Mouse (Mus musculus) brown adipose tissue, adult 24 weeks (tissue): ENCODE data around the gene Mut. TPM values are rescaled to one million over a fixed set of nuclear protein-coding genes. Genes with fewer than 3 reads are reported as not detected.

Experiments used
- H3K27ac ChIP-seq: fragments of 200-500 bp; replicated peaks from 2 replicates; pipeline ENCODE4 v1.5.1; 2012; ENCODE audit warnings: low read depth, mild to moderate bottlenecking, low read length
- H3K4me1 ChIP-seq: fragments of 200-500 bp; 2 replicates; pipeline ENCODE4 v1.6.1; 2012; ENCODE audit warnings: low read length, mixed read lengths; ENCODE audit not compliant: control insufficient read depth, insufficient read depth, insufficient read length
- H3K4me3 ChIP-seq: fragments of 200-500 bp; 2 replicates; pipeline ENCODE4 v1.5.1; 2012; ENCODE audit warnings: low read depth, mild to moderate bottlenecking, low read length, moderate library complexity; ENCODE audit not compliant: insufficient read depth
- polyA plus RNA-seq: library from polyadenylated mRNA; stranded (reverse); fragments of >200 nt; gene quantifications from 2 replicates; pipeline ENCODE4 v1.2.4, GENCODE M21; 2012; ENCODE audit not compliant: missing spikeins, insufficient read depth, insufficient read length

Mut gene
- 160 and 162 TPM in 2 replicates for polyA plus RNA-seq

DNA sequence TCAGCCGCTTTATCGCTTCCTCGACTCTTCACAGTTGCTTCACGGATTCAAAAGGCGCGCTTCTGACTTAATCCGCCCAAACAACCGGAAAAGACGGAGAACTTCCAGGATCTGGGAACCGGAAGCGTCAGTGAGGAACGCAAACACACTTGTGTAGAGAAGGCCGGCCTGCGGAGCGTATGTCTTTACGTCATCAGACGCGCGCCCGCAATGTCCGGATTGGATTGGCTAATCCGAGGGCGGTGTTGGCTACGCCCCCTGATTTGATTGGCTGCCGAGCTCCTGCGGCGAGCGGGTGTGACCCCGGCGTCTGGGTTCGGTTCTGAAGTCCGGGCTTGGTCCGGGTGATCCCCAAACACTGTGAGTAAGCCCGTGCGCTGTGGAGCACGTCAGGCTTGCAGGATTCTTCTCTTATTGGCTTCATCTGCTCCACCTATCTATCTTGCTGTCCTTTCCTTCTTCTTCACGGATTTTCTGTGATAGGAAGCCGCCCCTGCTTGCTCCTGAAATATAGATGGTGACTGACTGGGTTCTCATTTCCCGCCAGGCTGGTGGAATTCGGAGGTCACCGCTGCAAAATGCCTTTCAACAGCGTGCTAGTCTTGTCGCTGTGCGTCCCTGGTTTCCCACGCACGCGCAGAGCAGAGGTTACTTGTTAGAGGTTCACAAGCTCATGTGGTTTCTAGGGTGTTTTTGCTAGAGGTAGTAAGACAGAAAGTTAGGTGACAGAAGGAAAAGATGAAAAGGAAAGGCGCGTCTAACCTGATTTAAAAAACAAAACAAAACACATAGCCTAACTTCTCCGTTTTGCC lies at the start of gene Mut, which contains the start of gene Cenpq:
Mut (plus strand) TSS at position 266 of the 812 bp plus-strand sequence.
Cenpq (minus strand) TSS at position 628 of the 812 bp plus-strand sequence.
- Histone ChIP-seq H3K4me1 (no peaks in the 10 kb centered on the region), H3K4me3 (peak within 1 kb of the TSS; percentile 86), H3K27ac (peak within 1 kb of the TSS; percentile 81)

DNA sequence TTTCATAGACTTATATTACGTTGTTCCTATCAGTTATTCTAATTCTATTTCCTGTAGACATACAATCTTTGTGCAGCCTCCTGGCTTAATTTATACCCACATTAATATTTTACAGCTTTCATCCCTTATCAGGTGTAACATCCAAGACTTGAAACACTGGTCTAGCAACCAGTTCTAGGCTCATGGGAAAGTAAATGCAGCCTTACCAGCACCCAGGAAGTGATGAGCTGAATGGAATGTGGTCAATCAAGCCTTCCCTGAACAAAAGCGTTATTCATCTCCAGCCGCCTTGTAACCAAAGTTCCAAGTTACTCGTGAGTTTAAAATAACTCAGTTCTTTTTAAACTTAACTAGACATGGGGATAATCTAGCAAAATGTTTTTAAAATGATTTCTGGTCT lies 49.3 kb upstream of the Mut start:
- no peaks in the 10 kb centered on the region for H3K4me1 ChIP-seq
- no peak overlapping the region for H3K4me3 ChIP-seq
- no peak overlapping the region for H3K27ac ChIP-seq

DNA sequence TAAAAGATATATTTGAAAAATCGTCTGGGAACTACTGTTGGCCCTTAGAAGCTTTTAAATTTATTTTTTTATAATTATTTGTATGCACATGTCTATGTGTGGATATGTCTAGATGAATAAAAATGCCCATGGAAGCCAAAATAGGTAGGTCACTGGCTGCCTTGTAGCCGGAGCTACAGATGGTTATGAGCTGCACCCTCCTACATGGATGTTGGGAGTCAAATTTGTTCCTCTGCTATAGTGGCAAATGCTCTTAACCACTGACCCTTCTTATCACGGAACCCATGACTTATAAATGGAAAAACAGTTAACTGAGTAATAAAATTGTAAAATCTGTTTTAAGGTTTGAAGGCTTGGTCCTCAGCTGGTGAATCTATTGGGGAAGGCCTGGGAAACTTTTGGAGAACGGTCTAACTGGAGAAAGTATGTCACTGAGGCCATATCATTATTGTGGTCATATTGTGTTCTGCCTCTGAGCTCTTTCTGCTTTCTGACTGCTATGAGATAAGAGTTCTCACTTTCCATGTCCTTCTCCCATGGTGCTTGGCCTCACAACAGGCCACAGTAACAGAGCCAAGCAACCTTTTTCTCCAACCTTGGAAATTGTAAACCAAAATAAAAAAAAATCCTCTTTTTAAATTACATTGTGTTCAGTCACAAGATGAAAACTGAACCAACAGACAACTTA lies 46.5 kb upstream of the Mut start:
- no peak overlapping the region for H3K4me3 ChIP-seq
- no peaks in the 10 kb centered on the region for H3K4me1 ChIP-seq
- no peak overlapping the region for H3K27ac ChIP-seq

DNA sequence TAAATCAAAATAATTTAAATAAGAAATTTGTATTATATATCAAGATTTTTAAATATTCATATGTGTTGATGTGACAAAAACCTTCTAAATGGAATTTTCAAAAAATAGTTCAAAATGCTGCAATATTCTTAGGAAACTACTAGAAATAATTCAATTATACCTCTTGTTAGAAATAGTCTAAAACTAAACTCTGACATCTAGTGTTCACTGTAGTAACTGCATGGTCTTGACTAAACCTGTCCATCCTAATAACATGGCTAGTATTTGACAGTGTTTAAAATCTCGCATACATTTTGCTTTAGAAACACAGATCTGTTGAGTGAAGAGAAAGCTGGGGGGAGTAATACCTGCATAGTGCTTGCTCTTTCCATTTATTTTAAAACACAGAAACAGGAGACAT lies 37.6 kb upstream of the Mut start:
- H3K4me3 ChIP-seq = no peak overlapping the region
- no peaks in the 10 kb centered on the region for H3K4me1 ChIP-seq
- H3K27ac ChIP-seq = no peak overlapping the region

DNA sequence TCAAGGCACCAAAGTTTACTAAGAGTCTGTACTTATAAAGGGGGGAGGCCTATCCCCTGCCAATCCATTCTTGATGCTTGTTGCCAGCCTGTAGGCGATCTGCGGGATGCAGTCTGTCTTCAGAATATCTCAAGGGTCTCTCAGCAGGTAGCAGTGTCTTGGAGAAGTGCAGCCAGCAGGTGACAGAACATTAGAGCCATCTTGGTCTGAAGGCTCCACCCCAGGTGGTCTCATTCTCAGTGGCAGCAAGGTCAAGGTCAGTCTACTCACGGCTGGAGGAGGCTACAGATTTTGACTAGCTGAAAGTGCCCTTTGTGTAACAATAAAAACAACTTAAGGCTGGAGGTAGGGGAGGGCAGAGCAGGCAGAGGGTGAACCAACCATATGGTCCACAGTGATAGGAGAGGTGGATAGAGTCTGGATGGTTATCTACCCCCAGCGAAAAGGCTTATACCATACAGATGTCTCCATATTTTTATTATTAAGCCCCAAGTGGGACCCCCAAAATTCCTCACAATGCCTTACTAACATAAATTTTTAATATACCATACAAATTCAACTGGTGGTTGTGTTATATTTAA lies 34.6 kb upstream of the Mut start:
- Histone ChIP-seq H3K4me1 (peaks cover 2% of the 10 kb centered on the region; the same call in 1 of the 2 replicates), H3K27ac (no peak overlapping the region), H3K4me3 (no peak overlapping the region)

DNA sequence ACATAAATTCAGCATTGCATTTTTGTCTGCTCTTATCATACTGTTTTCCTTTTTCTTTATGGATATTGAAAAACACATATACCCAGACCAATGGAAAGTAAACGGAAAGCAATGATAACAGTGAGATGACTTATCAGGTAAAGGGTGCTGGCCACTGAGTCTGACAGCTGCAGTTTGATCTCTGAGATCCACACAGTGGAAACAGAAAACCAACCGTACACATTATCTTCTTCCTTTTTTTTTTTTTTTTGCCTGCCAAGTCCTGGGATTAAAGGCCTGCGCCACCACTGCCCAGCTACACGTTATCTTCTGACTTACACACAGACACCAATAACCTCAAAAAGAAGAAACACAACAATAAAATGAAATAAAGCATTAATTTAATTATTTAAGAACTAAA lies 31.1 kb upstream of the Mut start:
- Histone ChIP-seq H3K4me3 (no peak overlapping the region), H3K27ac (no peak overlapping the region), H3K4me1 (peaks cover 2% of the 10 kb centered on the region; the same call in 1 of the 2 replicates)

DNA sequence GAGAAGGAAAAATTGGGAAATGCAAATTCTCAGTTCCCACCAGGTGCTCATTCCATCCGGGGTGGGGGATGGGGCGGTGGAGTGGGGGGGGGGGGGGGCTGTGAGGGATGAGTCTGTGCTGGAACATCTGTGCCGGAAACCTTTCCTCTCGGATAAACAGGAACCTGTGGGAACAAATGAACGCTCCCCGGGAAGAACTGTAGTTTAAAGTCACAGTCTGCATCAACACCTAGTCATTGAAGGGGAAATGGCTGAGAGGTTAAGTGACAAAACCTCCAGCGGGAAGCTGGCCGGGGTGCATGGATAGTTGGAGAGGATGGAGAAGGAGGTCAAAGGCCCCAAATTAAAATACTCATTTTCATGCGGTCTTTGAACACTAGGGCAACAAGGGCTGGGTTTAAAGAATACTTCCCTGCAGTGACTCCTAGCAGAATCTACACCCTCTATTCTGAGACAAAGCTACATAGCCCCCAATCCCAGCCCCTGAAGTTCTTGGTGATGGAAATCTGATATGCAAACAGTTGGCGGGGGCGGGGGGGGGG lies 30.4 kb upstream of the Mut start:
- no peak overlapping the region for H3K4me3 ChIP-seq
- H3K4me1 ChIP-seq = peaks cover 2% of the 10 kb centered on the region; the same call in 1 of the 2 replicates
- H3K27ac ChIP-seq = no peak overlapping the region

DNA sequence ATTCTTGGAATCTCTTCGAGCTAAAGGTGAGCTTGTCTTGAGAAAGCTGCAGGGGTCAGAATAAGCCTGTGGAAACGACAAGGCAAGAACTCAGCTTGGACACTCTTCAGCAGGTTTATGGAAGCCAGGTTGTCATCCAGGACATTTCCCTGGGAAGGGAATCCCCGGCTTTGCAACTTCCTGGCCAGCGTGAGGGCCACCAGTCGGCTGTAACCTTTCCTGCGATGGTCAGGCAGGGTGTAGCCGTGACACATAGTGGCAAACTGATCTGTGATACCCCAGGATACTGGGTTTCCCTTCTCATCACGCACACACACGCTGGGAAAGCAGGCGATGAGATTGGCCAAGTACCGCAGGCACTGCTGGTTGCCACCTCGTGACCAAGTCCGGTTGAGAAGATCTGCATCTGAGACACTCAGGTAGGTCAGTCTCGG lies 29.7 kb upstream of the Mut start:
- Histone ChIP-seq H3K27ac (peak overlapping the region; percentile 69), H3K4me3 (peak overlapping the region; percentile 42), H3K4me1 (peaks cover 2% of the 10 kb centered on the region; the same call in 1 of the 2 replicates)

DNA sequence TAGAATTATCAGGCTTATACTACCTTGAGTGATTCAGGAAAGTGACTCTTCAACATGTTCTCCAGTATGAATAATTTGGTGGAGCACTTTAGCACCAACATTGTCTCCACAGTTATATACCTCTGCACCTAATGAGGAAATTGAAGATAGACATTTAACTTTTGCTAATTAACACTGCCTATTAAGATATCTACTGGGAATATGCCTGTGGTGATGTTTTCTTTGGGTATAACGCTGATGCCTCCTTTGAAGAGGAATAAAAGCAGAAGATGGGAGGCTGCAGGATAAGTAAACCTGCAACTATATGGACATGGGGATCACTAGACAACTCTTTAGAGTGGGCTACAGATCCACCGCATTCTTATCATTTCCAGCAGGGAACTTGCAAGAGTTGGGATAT lies 20.2 kb upstream of the Mut start, which contains the start of gene Glyatl3:
Glyatl3 (minus strand) TSS at position 101 of the 400 bp plus-strand sequence.
- H3K27ac ChIP-seq = no peak within 1 kb of the TSS
- H3K4me3 ChIP-seq = no peak within 1 kb of the TSS
- no peaks in the 10 kb centered on the region for H3K4me1 ChIP-seq

DNA sequence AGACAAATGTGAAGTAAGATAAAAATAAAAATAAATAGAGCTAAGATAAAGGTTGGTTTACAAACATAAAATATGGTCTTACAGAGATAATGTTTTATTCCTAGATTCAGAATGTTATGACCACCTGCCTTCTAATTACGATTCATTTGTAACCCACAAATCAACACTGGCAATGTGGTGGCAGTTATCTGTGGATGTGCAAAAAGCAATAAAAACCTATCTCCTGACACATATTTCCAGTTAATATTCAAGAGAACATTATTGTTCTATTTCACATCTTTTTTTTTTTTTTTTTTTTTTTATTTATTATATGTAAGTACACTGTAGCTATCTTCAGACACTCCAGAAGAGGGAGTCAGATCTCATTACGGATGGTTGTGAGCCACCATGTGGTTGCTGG lies 19.0 kb upstream of the Mut start:
- Histone ChIP-seq H3K27ac (no peak overlapping the region), H3K4me3 (no peak overlapping the region), H3K4me1 (no peaks in the 10 kb centered on the region)

DNA sequence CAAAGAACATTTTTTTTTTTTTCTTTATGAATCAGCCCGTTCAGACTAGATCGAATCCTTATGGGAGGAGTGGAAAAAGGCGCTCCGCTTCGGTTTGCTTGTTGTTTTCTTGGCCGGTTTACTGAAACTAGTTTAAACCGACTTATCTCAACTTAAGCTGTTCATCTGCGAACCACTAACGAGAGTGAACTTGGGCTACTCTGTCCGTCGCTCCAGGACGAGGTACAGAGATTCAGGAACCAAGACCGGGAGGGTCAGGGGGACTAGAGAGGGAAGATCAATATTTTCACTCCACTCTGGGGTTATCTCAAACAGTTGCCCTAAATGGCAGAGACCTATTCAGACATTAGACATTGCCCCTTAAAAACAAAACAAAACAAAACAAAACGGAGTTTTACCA lies 500 bp upstream of the Mut start:
- Histone ChIP-seq H3K27ac (no peak overlapping the region), H3K4me1 (no peaks in the 10 kb centered on the region), H3K4me3 (peak overlapping the region; percentile 56)

DNA sequence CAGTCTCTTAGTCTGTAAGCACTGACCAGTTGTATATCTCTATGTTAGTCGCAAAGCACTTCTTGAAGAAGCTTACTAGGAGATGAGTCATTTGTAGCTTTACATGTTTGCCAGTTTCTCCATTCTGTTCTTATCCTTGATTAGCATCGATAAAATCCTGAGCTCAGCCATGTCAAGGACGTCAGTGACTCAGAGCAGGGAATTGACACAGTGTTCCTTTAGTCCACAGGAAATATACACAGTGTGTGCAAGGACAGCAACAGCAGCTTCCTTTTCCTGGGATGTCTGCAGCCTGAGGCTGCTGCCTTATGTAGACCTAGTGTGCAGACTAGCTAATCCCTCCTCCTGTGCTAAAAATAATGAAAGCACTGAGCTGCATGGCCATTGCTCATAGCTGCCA lies 14.0 kb downstream of the Mut start:
- Histone ChIP-seq H3K27ac (no peak overlapping the region), H3K4me3 (no peak overlapping the region), H3K4me1 (no peaks in the 10 kb centered on the region)

DNA sequence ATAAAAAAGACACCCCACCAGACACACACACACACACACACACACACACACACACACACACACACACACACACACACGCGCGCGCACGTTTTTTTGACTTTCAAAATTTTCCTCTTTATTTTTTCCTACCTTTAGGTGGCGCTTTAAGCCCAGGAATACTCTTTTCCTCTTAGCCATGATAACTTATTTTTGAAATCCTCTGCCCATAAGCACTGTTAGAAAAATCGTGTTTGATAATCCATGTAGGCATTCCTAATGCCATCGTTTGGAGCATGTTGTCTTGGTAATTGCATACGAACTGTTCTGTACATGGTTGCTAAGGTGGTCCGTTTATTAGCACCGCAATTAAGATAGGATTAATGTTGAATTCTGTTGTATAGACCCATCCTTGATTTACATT lies 43.4 kb downstream of the Mut start:
- Histone ChIP-seq H3K4me1 (no peaks in the 10 kb centered on the region), H3K27ac (no peak overlapping the region), H3K4me3 (no peak overlapping the region)

DNA sequence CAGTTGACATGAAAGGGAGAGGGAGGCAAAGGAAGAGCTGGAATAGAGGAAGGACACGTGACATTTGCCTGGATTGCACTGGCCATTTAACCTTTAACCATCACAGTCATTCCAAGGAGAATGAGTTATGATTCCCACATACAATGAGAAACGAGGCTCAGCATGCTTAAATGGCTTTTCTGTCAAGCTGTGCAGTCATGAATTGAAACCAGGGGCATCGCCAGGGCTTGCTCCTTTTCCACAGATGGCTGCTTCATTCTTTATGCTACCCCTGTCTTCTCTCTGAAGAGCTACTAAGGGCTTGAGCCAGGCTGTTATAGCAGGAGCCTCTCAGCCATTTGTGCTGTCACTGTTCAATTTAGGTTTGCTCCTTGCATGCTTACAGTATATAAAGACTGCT lies 57.6 kb downstream of the Mut start:
- H3K27ac ChIP-seq = no peak overlapping the region
- no peak overlapping the region for H3K4me3 ChIP-seq
- H3K4me1 ChIP-seq = no peaks in the 10 kb centered on the region
